Mouse (Mus musculus): ENCODE data around the gene Gm4778. TPM values are rescaled to one million over a fixed set of nuclear protein-coding genes. Genes with fewer than 3 reads are reported as not detected.
"Not testable (repeated sequence)": the region's sequence is repeated elsewhere in the genome, so short reads cannot be mapped to it uniquely, and the experiment has no call there.

The Gm4778 gene
- polyA plus RNA-seq (2016; fragmentation: Nextera tagmentation; extraction: Ambion mirVana): not detected in 2 replicates

GRCm38 (mm10) chr3:94263736-94264135 lies at the start of gene Gm4778:
Gene Gm4778 (plus strand): TSS chr3:94264036.
- ATAC-seq (ENCODE audit: insufficient number of reproducible peaks, low FRiP score); H3K9me3 ChIP-seq (replicated peaks): not testable (repeated sequence)
- 77% methylated on average over 1 of the region's 1 CpGs for WGBS

GRCm38 (mm10) chr3:94260598-94260997 lies 3.2 kb upstream of the Gm4778 start:
- Histone ChIP-seq H3K27ac (ENCODE audit: poor library complexity, severe bottlenecking) (no peak overlapping the region), H3K4me2 (no peak overlapping the region), H3K4me3 (no peak overlapping the region), H3K9me3 (replicated peaks) (no peaks in the 10 kb centered on the region), H3K4me1 (replicated peaks) (no peaks in the 10 kb centered on the region), H3K36me3 (no peaks in the 10 kb centered on the region), H3K9ac (no peak overlapping the region), H3K27me3 (replicated peaks) (no peaks in the 10 kb centered on the region)
- no peak for ATAC-seq (ENCODE audit: insufficient number of reproducible peaks, low FRiP score)
- WGBS: 47% methylated on average over 6 of the region's 6 CpGs

More at GRCm38 (mm10) chr3:94263736-94264135, at the start of gene Gm4778:
- H3K36me3 ChIP-seq; H3K4me2 ChIP-seq; H3K4me3 ChIP-seq; H3K27ac ChIP-seq (ENCODE audit: poor library complexity, severe bottlenecking); H3K27me3 ChIP-seq (replicated peaks); H3K4me1 ChIP-seq (replicated peaks); H3K9ac ChIP-seq: not testable (repeated sequence)

GRCm38 (mm10) chr3:94275991-94276390 lies 12.2 kb downstream of the Gm4778 start:
- H3K4me3 ChIP-seq: no peak overlapping the region
- WGBS: 77% methylated on average over 11 of the region's 11 CpGs
- no peaks in the 10 kb centered on the region for H3K27me3 ChIP-seq (replicated peaks)
- H3K4me2 ChIP-seq: no peak overlapping the region
- no peaks in the 10 kb centered on the region for H3K4me1 ChIP-seq (replicated peaks)
- no peak for ATAC-seq (ENCODE audit: insufficient number of reproducible peaks, low FRiP score)
- H3K36me3 ChIP-seq: no peaks in the 10 kb centered on the region
- no peak overlapping the region for H3K9ac ChIP-seq
- H3K27ac ChIP-seq (ENCODE audit: poor library complexity, severe bottlenecking): no peak overlapping the region
- no peaks in the 10 kb centered on the region for H3K9me3 ChIP-seq (replicated peaks)

- no peak for ATAC-seq (ENCODE audit: insufficient number of reproducible peaks, low FRiP score)
- 63% methylated on average over 1 of the region's 1 CpGs for WGBS
- Histone ChIP-seq H3K9ac (no peak overlapping the region), H3K4me2 (no peak overlapping the region), H3K27me3 (replicated peaks) (no peaks in the 10 kb centered on the region), H3K4me3 (no peak overlapping the region), H3K27ac (ENCODE audit: poor library complexity, severe bottlenecking) (no peak overlapping the region), H3K36me3 (no peaks in the 10 kb centered on the region), H3K9me3 (replicated peaks) (no peaks in the 10 kb centered on the region), H3K4me1 (replicated peaks) (no peaks in the 10 kb centered on the region)
Measured at GRCm38 (mm10) chr3:94305457-94305856, 41.6 kb downstream of the Gm4778 start.

GRCm38 (mm10) chr3:94306975-94307374 lies 43.1 kb downstream of the Gm4778 start:
- no peaks in the 10 kb centered on the region for H3K27me3 ChIP-seq (replicated peaks)
- H3K9ac ChIP-seq: no peak overlapping the region
- no peak overlapping the region for H3K4me2 ChIP-seq
- peaks cover 5% of the 10 kb centered on the region; the same call in 1 of the 2 replicates for H3K4me1 ChIP-seq (replicated peaks)
- ATAC-seq (ENCODE audit: insufficient number of reproducible peaks, low FRiP score): no peak
- H3K4me3 ChIP-seq: no peak overlapping the region
- no peaks in the 10 kb centered on the region for H3K36me3 ChIP-seq
- H3K9me3 ChIP-seq (replicated peaks): no peaks in the 10 kb centered on the region
- H3K27ac ChIP-seq (ENCODE audit: poor library complexity, severe bottlenecking): no peak overlapping the region

- Histone ChIP-seq H3K4me3 (peak within 1 kb of the TSS; percentile 64), H3K9me3 (replicated peaks) (no peaks in the 10 kb centered on the region), H3K4me1 (replicated peaks) (peaks cover 5% of the 10 kb centered on the region; the same call in 1 of the 2 replicates), H3K36me3 (no peaks in the 10 kb centered on the region), H3K9ac (peak within 1 kb of the TSS; percentile 70), H3K27me3 (replicated peaks) (no peaks in the 10 kb centered on the region), H3K27ac (ENCODE audit: poor library complexity, severe bottlenecking) (peak within 1 kb of the TSS; percentile 80), H3K4me2 (peak within 1 kb of the TSS; percentile 67)
- ATAC-seq (ENCODE audit: insufficient number of reproducible peaks, low FRiP score): peak; percentile 98
- 2% methylated on average over 47 of the region's 47 CpGs for WGBS
Measured at GRCm38 (mm10) chr3:94309633-94310363, 46.0 kb downstream of the Gm4778 start, which contains the start of gene Them4. Gene Them4 (plus strand): TSS chr3:94310089.

GRCm38 (mm10) chr3:94310491-94310890 lies 46.7 kb downstream of the Gm4778 start:
- Histone ChIP-seq H3K4me1 (replicated peaks) (peaks cover 5% of the 10 kb centered on the region; the same call in 1 of the 2 replicates), H3K4me2 (peak overlapping the region; percentile 67), H3K36me3 (no peaks in the 10 kb centered on the region), H3K4me3 (peak overlapping the region; percentile 64), H3K9me3 (replicated peaks) (no peaks in the 10 kb centered on the region), H3K27me3 (replicated peaks) (no peaks in the 10 kb centered on the region), H3K27ac (ENCODE audit: poor library complexity, severe bottlenecking) (peak overlapping the region; percentile 80), H3K9ac (peak overlapping the region; percentile 70)
- WGBS: 43% methylated on average over 7 of the region's 7 CpGs
- ATAC-seq (ENCODE audit: insufficient number of reproducible peaks, low FRiP score): no peak

GRCm38 (mm10) chr3:94310911-94311310 lies 47.1 kb downstream of the Gm4778 start:
- ATAC-seq (ENCODE audit: insufficient number of reproducible peaks, low FRiP score): no peak
- no peak overlapping the region for H3K9ac ChIP-seq
- no peaks in the 10 kb centered on the region for H3K9me3 ChIP-seq (replicated peaks)
- H3K4me1 ChIP-seq (replicated peaks): peaks cover 5% of the 10 kb centered on the region; the same call in 1 of the 2 replicates
- no peaks in the 10 kb centered on the region for H3K36me3 ChIP-seq
- no peak overlapping the region for H3K27ac ChIP-seq (ENCODE audit: poor library complexity, severe bottlenecking)
- H3K27me3 ChIP-seq (replicated peaks): no peaks in the 10 kb centered on the region
- WGBS: 69% methylated on average over 6 of the region's 6 CpGs
- H3K4me2 ChIP-seq: peak overlapping the region; percentile 67
- peak overlapping the region; percentile 64 for H3K4me3 ChIP-seq

GRCm38 (mm10) chr3:94311376-94311775 lies 47.5 kb downstream of the Gm4778 start:
- Histone ChIP-seq H3K27me3 (replicated peaks) (no peaks in the 10 kb centered on the region), H3K27ac (ENCODE audit: poor library complexity, severe bottlenecking) (no peak overlapping the region), H3K36me3 (no peaks in the 10 kb centered on the region), H3K9ac (no peak overlapping the region), H3K4me1 (replicated peaks) (peaks cover 5% of the 10 kb centered on the region; the same call in 1 of the 2 replicates), H3K4me2 (no peak overlapping the region), H3K4me3 (no peak overlapping the region), H3K9me3 (replicated peaks) (no peaks in the 10 kb centered on the region)
- ATAC-seq (ENCODE audit: insufficient number of reproducible peaks, low FRiP score): no peak
- 88% methylated on average over 4 of the region's 4 CpGs for WGBS

Other genes with a start within 250 kb of the Gm4778 start
- gene Gm9125, start 209.2 kb upstream of the Gm4778 start, polyA plus RNA-seq (2016; fragmentation: Nextera tagmentation; extraction: Ambion mirVana): not detected in 2 replicates
- not detected in 2 replicates for gene Gm10697, start 191.4 kb upstream of the Gm4778 start, polyA plus RNA-seq (2016; fragmentation: Nextera tagmentation; extraction: Ambion mirVana)
- gene Gm10696, start 85.8 kb upstream of the Gm4778 start, polyA plus RNA-seq (2016; fragmentation: Nextera tagmentation; extraction: Ambion mirVana): not detected in 2 replicates
- gene Gm5286, start 67.3 kb upstream of the Gm4778 start, polyA plus RNA-seq (2016; fragmentation: Nextera tagmentation; extraction: Ambion mirVana): not detected in 2 replicates
- 11.0 and 11.5 TPM in 2 replicates for gene Them4, start 46.1 kb downstream of the Gm4778 start, polyA plus RNA-seq (2016; fragmentation: Nextera tagmentation; extraction: Ambion mirVana)
- gene Them5, start 78.1 kb downstream of the Gm4778 start, polyA plus RNA-seq (2016; fragmentation: Nextera tagmentation; extraction: Ambion mirVana): not detected in 2 replicates
- gene C2cd4d, start 98.4 kb downstream of the Gm4778 start, polyA plus RNA-seq (2016; fragmentation: Nextera tagmentation; extraction: Ambion mirVana): 0.66 and 0.90 TPM in 2 replicates
- 0.92 and 1.5 TPM in 2 replicates for gene Rorc, start 108.8 kb downstream of the Gm4778 start, polyA plus RNA-seq (2016; fragmentation: Nextera tagmentation; extraction: Ambion mirVana)
- not detected in 2 replicates for gene Lingo4, start 134.5 kb downstream of the Gm4778 start, polyA plus RNA-seq (2016; fragmentation: Nextera tagmentation; extraction: Ambion mirVana)
- 8.5 and 9.7 TPM in 2 replicates for gene Tdrkh, start 149.2 kb downstream of the Gm4778 start, polyA plus RNA-seq (2016; fragmentation: Nextera tagmentation; extraction: Ambion mirVana)
- 57.4 and 62.0 TPM in 2 replicates for gene Mrpl9, start 179.3 kb downstream of the Gm4778 start, polyA plus RNA-seq (2016; fragmentation: Nextera tagmentation; extraction: Ambion mirVana)
- gene Oaz3, start 179.9 kb downstream of the Gm4778 start, polyA plus RNA-seq (2016; fragmentation: Nextera tagmentation; extraction: Ambion mirVana): 0.57 TPM in 1 of 2 replicates, not detected in the other
- 1.1 and 1.7 TPM in 2 replicates for gene Celf3, start 214.3 kb downstream of the Gm4778 start, polyA plus RNA-seq (2016; fragmentation: Nextera tagmentation; extraction: Ambion mirVana)
- gene Riiad1, start 216.3 kb downstream of the Gm4778 start, polyA plus RNA-seq (2016; fragmentation: Nextera tagmentation; extraction: Ambion mirVana): 5.3 and 5.7 TPM in 2 replicates